Mouse (Mus musculus) left cerebral cortex, postnatal 36 days (tissue): ENCODE measurements at regions not wholly inside any gene's neighbourhood (a gene's known extent, or its start where the extent isn't known, plus 50 kb on each side); places are given as distances from the start of the nearest gene placed in this dataset.

Experiments
- DNase-seq, 2 experiments: peaks; one replicate each; pipeline ENCODE4 v3.0.0; 2021 to 2022; ENCODE audit warnings: low spot score in 2 of 2, mixed read lengths in 1 of 2
- intact Hi-C: fragments of 180-260 bp; cut with DNase I; formaldehyde crosslinking; loops from one replicate; pipeline ENCODE4 v1.15.1; 2025

DNA sequence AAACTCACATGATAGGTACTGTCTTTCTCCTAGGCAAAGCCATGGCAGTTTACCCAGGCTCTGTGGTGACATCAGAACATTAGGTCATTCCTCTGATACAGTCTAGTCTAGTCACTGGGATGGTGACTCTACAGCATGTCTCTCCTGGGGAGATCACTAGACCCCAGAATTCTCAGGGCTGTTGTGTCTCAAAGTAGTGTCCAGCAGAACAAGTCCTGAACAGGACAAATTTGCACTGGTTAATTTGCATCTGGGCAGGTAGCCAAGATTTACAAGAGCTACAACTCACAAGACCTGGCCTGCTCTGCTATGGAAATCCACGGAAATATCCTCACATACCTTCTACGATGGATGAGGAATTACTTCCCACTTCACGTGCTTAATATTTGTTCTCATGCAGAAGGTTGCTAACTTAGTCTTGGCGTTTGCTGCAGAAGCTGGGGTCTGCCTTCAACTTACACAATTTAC lies 88.2 kb upstream of the Cerkl start:
- no peak for DNase-seq
- intact Hi-C loops = no loop called here

GRCm38 (mm10) chr2:79546206-79546605 lies 88.9 kb upstream of the Itprid2 start:
- no peak for DNase-seq
- intact Hi-C loops = no loop called here

- no peak for DNase-seq
- intact Hi-C loops = no loop called here
Measured at GRCm38 (mm10) chr2:79547284-79547683, 87.9 kb upstream of the Itprid2 start.

GRCm38 (mm10) chr2:79548039-79548600 lies 87.0 kb upstream of the Itprid2 start:
- intact Hi-C loops = no loop called here
- no peak for DNase-seq

DNA sequence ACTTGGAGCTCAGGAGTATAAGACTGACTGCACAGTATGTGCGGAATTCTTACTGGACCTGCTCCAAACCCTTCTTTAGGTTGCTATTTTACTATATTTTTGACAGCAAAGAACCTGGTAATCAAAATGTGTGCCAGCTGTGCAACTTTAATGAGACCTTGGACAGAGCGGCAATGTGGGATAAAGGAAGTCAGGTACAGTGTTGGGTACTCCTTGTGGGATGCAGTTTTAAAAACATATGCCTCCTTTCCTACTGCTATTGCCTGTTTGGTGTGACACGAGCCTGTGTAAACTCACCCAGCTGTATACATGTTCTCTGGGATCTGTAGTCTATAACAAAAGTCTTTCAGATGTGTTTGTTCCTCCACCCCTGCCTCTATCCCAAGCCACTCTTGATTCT lies 85.4 kb upstream of the Itprid2 start:
- intact Hi-C loops = no loop called here
- no peak for DNase-seq

DNA sequence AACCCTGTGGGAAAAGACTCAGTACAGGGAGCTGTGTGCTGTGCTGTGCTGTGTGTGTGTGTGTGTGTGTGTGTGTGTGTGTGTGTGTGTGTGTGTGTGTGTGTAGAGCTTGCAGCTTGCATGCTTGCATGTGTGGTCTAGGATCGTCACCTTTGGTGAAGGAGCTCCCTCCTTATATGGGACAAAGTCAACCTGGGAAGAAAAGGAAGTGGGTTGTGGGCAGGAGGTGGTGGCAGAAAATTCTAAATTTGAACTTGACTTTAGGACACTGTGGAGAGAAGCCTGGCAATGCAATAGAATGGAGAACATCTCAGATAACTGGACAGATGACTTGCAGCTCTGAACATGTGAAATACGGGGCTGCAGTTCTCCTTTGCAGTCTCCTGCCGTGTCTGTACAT lies 84.7 kb upstream of the Itprid2 start:
- intact Hi-C loops = no loop called here
- DNase-seq = no peak

DNA sequence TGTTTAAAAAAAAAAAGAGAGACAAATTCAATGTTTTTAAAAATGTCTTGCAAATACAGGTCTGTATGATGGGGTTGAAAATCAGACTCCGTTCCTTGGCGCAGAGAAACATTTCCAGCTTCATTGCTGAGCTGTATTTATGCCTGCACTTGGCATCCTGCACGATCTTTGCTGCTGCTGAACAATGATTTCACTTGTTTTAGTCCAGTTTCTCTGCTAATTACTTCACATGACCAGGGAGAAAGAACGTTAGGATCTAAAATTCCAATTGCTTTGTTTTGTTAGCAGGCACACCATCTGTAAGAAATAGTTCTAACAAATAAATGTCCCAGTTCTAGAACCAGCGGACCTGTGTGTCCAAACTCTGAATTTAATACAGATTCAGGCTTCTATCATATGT lies 82.7 kb upstream of the Itprid2 start:
- no peak for DNase-seq
- intact Hi-C loops = no loop called here

GRCm38 (mm10) chr2:79555395-79555794 lies 79.8 kb upstream of the Itprid2 start:
- intact Hi-C loops = no loop called here

DNA sequence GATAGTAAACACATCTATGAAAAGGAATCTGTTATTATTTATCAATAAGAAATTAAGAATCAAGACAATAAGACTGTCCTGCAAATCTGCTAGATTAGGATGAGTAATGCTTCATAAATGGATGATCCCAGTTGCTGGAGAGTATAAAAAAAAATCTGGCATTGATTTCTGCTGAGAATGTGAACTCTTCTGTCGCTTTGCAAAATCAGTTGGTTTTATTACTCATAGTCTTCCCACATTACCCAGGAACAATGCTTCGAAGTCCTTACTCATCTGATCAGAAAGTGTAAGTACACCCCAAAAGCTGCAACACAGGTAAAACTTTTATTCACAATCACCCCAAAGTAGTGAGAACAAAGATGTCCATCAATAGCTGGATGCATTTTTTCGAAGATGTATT lies 77.8 kb upstream of the Itprid2 start:
- intact Hi-C loops = no loop called here

More at GRCm38 (mm10) chr2:79555395-79555794, 79.8 kb upstream of the Itprid2 start:
- no peak for DNase-seq

DNA sequence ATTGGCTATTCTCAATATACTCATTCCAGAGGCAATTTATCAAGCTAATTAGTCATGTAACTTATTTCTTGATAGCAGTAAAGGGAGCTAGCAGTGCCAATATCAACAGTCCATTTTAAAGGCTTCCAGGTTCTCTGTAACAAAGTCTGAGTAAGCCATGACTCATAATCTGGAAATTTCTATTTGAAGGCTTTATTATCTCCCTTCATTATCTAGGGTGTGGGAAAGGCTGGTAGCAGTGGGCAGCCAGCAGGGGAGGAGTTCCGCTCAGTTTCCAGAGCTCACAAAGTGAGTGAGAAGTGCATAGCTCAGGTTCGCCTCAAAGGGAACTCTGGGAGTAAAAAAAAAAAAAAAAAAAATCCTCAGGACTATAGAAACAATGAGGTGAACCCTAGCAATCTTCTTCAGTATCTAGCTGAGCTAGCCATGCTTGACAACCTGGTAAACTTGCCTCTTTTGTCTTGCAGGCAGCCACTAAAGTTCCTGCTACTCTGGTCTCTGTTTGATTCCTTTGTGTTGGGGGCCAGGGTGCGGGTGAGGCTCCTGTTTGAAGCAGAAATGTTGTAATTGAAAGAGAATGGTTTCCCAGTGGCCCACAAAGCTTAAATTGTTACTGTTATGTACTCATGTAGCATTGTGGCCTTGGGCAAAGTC lies 68.7 kb upstream of the Itprid2 start:
- intact Hi-C loops = no loop called here
- DNase-seq = no peak

More for the DNA sequence above, 77.8 kb upstream of the Itprid2 start:
- no peak for DNase-seq

DNA sequence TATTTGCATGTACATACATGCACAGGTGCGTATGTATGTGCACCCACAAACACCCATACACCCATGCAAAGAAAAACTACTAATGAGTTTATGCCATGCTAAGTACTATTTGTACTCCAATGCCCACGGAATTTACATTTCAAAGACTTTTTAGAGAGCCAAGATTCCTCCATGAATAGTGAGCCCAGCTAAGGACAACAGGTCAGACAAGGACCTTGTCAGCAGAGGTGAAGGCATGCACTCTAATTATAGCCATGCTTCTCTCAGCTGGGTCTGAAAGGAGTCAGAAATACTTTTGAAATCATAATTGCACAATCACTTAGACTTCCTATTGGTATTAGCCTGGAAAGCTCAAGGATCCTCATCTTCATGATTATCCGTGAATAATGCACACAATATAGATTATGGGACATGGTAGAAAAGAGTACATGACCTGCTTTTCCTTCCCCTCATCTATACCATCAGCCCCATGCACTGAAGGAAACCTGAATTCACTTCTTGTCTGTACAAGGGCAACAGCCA lies 67.7 kb upstream of the Itprid2 start:
- intact Hi-C loops = no loop called here
- DNase-seq = no peak

DNA sequence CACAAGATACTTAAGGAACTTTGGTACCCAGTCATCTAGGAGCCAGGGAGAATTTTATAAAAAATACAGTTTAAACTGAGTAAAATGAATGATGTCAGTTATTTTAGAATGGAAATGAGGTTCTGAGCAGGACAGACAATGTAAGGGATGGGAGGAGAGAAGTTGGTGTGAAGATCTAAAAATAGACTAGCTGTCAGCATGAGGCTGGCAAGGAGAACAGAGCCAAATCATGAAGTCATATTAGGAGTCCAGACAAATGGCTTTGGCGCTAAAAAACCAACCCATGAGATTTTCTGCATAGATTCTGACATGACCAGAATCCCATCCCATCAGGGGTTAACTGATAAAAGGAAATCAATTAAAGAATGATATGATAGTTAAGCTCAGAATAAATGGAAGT lies 65.5 kb upstream of the Itprid2 start:
- intact Hi-C loops = no loop called here
- no peak for DNase-seq

DNA sequence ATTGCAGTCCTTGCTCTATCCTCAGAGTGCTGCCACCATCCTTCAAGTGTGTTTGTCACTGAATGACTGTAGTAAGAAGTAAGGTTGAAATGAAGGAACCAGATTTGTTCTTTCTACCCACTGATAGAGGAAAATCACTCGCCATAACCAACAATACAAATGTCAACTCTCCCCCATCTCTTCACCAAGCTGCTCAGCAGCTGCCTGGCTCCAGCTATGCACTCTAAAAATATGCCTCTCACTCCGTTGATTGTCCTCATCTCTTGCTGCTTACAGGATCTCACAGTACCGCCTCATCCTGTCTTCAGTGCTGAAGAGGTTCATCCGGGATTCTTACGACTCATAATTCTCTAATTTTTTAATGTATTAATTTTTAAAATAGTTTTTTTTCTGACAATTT lies 63.2 kb upstream of the Itprid2 start:
- DNase-seq = no peak
- intact Hi-C loops = no loop called here

DNA sequence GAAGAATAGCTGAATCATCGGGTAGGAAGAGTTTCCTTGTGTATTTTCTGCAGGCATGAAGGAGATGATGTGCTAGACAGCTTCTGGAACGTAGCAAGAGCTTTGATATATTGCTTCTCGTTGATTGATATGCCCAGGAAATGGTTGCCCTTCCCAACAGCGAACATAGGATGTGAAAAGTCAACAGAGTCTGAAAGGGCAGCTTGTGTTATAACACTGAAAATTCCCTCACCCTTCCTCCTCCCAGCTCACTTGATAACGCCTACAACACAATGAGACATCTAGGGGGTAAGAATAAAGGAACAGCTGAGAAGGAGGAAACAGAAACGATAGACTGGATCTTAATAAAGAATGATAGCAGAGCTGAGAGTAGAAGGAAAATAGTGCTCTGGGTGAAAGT lies 60.1 kb upstream of the Itprid2 start:
- no peak for DNase-seq
- intact Hi-C loops = no loop called here

- intact Hi-C loops = no loop called here
Measured at GRCm38 (mm10) chr2:79585022-79585774, 50.0 kb upstream of the Itprid2 start.

More at GRCm38 (mm10) chr2:79585022-79585774, 50.0 kb upstream of the Itprid2 start:
- no peak for DNase-seq
